Mouse (Mus musculus) heart, postnatal 0 days (tissue): Measurements from ENCODE around the gene Eif2s2. TPM values are rescaled to one million over a fixed set of nuclear protein-coding genes. Genes with fewer than 3 reads are reported as not detected.
"Not testable (repeated sequence)": the region's sequence is repeated elsewhere in the genome, so short reads cannot be mapped to it uniquely, and the experiment has no call there.

Source experiments
- ATAC-seq: fragments of 200-750 bp; cut with Nextera tagmentation; 2 replicates; pipeline ENCODE4 v1.8.0; 2017; ENCODE audit warnings: low read depth, moderate number of reproducible peaks, moderate library complexity; ENCODE audit not compliant: insufficient read depth
- DNase-seq: peaks from one replicate; pipeline ENCODE4 v3.0.0-alpha.2; 2016; ENCODE audit warnings: low spot score
- H3K27ac ChIP-seq: fragments of 300-500 bp; sonication (generic); 2 replicates; pipeline ENCODE4 v1.5.1; 2014; ENCODE audit warnings: low read depth, mild to moderate bottlenecking
- H3K27me3 ChIP-seq: fragments of 300-500 bp; sonication (generic); 2 replicates; pipeline ENCODE4 v1.6.1; 2014; ENCODE audit warnings: low read length, mixed read lengths; ENCODE audit not compliant: control insufficient read depth, insufficient read depth
- H3K36me3 ChIP-seq: fragments of 300-500 bp; sonication (generic); replicated peaks from 2 replicates; pipeline ENCODE4 v1.6.1; 2014; ENCODE audit warnings: low read length, mixed read lengths; ENCODE audit not compliant: control insufficient read depth, insufficient read depth
- H3K4me1 ChIP-seq: fragments of 300-500 bp; sonication (generic); 2 replicates; pipeline ENCODE4 v1.6.1; 2014; ENCODE audit warnings: antibody characterized with exemption; ENCODE audit not compliant: control insufficient read depth, insufficient read depth
- H3K4me2 ChIP-seq: fragments of 300-500 bp; sonication (generic); 2 replicates; pipeline ENCODE4 v1.6.1; 2014; ENCODE audit warnings: low read depth, mild to moderate bottlenecking, low read length, moderate library complexity
- H3K4me3 ChIP-seq: fragments of 300-500 bp; sonication (generic); 2 replicates; pipeline ENCODE4 v1.5.1; 2014; ENCODE audit warnings: low read depth, low read length
- H3K9ac ChIP-seq: fragments of 300-500 bp; sonication (generic); replicated peaks from 2 replicates; pipeline ENCODE4 v1.6.1; 2014; ENCODE audit warnings: low read depth, low read length, mixed read lengths
- H3K9me3 ChIP-seq: fragments of 300-500 bp; sonication (generic); replicated peaks from 2 replicates; pipeline ENCODE4 v1.6.1; 2016; ENCODE audit warnings: low read length; ENCODE audit not compliant: control insufficient read depth
- CTCF ChIP-seq: IDR thresholded peaks from 2 replicates; pipeline ENCODE4 v1.5.1; 2016; ENCODE audit warnings: antibody characterized with exemption, control low read depth, low read depth
- EP300 ChIP-seq: IDR thresholded peaks from 2 replicates; pipeline ENCODE4 v1.6.1; 2016; ENCODE audit warnings: antibody characterized with exemption, low read depth
- WGBS: fragments of 180-500 bp; shearing (Covaris S2); extraction: QIAGEN DNeasy Blood & Tissue Kit; methylation state at CpG from one replicate; pipeline ENCODE4 v1.1.7; 2014; 5-methylcytosine and 5-hydroxymethylcytosine counted together
- polyA plus RNA-seq: library from polyadenylated mRNA; unstranded; fragments of >200 nt; fragmentation: Nextera tagmentation; extraction: Ambion mirVana; gene quantifications from 2 replicates; pipeline ENCODE4 v1.2.1, GENCODE M21; 2015
- total RNA-seq: library from RNA; depleted of rRNA; stranded (reverse); fragments of >200 nt; gene quantifications from 2 replicates; pipeline ENCODE4 v1.2.3, GENCODE M21; 2014; ENCODE audit warnings: low replicate concordance

The Eif2s2 gene
- total and polyA plus RNA-seq, 2 experiments from 2014 or later, result 35.8 to 72.0 TPM

DNA sequence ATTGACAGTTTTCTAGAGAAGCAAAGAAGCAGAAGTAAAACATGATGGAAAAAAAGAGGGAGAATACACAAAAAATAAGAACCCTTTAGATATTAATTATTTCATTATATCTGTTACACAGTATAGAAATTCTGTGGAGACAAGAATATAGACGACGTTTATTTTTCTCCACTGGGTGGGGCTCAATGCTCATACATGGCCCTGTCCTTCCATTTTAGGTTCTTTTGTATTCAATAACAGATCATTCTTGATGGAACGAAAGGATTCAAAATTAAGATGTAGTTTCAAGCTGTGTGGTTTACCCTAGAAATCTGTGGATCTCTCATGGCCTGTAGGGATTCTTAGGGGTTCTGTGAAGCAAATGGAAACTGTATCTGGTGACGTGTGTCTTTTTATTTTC is 41.1 kb upstream of the Eif2s2 start:
- 62% methylated on average over 4 of the region's 4 CpGs for WGBS

GRCm38 (mm10) chr2:154928298-154928697 is 35.6 kb upstream of the Eif2s2 start:
- no peak for ATAC-seq
- no peak overlapping the region for H3K27ac ChIP-seq
- no peak for TF ChIP-seq CTCF
- TF ChIP-seq EP300, result no peak
- H3K27me3 ChIP-seq, result no peaks in the 10 kb centered on the region
- no peaks in the 10 kb centered on the region for H3K9me3 ChIP-seq
- no peak overlapping the region for H3K4me2 ChIP-seq
- no peak overlapping the region for H3K4me3 ChIP-seq
- no peaks in the 10 kb centered on the region for H3K36me3 ChIP-seq
- H3K9ac ChIP-seq, result no peak overlapping the region
- WGBS, result 56% methylated on average over 2 of the region's 2 CpGs
- no peak for DNase-seq
- H3K4me1 ChIP-seq, result no peaks in the 10 kb centered on the region

More for the DNA sequence above, 41.1 kb upstream of the Eif2s2 start:
- TF ChIP-seq EP300, result no peak
- no peak for TF ChIP-seq CTCF
- DNase-seq (no peak), ATAC-seq (no peak)
- H3K4me3 ChIP-seq, result no peak overlapping the region
- no peak overlapping the region for H3K4me2 ChIP-seq
- H3K9ac ChIP-seq, result no peak overlapping the region
- no peaks in the 10 kb centered on the region for H3K36me3 ChIP-seq
- H3K9me3 ChIP-seq, result no peaks in the 10 kb centered on the region
- no peaks in the 10 kb centered on the region for H3K4me1 ChIP-seq
- no peak overlapping the region for H3K27ac ChIP-seq
- no peaks in the 10 kb centered on the region for H3K27me3 ChIP-seq

DNA sequence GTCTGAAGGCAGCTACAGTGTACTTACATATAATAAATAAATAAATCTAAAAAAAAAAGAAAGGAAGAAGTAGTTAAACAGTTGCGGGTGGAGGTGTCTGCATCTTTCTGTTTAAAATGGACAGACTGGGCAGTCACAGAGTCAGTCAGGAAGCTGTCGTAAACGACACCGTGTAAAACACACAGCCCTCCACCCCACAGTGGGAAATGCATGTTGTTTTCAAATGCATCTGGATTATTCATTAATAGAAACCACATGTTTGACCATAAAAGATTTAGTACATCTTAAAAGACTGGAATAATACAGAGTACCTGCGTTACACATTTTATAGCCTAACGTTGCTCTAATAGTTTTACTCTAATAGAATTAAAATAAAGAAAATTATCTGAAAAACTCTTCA is 34.1 kb upstream of the Eif2s2 start:
- H3K36me3 ChIP-seq, result no peaks in the 10 kb centered on the region
- H3K9me3 ChIP-seq, result no peaks in the 10 kb centered on the region
- DNase-seq, result no peak
- no peak overlapping the region for H3K9ac ChIP-seq
- no peak overlapping the region for H3K4me3 ChIP-seq
- H3K27me3 ChIP-seq, result no peaks in the 10 kb centered on the region
- ATAC-seq, result no peak
- 78% methylated on average over 6 of the region's 6 CpGs for WGBS
- no peak overlapping the region for H3K27ac ChIP-seq
- H3K4me2 ChIP-seq, result no peak overlapping the region
- no peaks in the 10 kb centered on the region for H3K4me1 ChIP-seq
- TF ChIP-seq EP300 (no peak), CTCF (no peak)

- no peak for ATAC-seq
- Histone ChIP-seq H3K36me3 (no peaks in the 10 kb centered on the region), H3K27ac (no peak overlapping the region), H3K9ac (no peak overlapping the region), H3K4me1 (no peaks in the 10 kb centered on the region), H3K9me3 (no peaks in the 10 kb centered on the region), H3K4me2 (no peak overlapping the region), H3K27me3 (no peaks in the 10 kb centered on the region), H3K4me3 (no peak overlapping the region)
- no peak for DNase-seq
- TF ChIP-seq EP300 (no peak), CTCF (no peak)
- 69% methylated on average over 7 of the region's 7 CpGs for WGBS
Observed at GRCm38 (mm10) chr2:154925411-154926031, 32.8 kb upstream of the Eif2s2 start.

DNA sequence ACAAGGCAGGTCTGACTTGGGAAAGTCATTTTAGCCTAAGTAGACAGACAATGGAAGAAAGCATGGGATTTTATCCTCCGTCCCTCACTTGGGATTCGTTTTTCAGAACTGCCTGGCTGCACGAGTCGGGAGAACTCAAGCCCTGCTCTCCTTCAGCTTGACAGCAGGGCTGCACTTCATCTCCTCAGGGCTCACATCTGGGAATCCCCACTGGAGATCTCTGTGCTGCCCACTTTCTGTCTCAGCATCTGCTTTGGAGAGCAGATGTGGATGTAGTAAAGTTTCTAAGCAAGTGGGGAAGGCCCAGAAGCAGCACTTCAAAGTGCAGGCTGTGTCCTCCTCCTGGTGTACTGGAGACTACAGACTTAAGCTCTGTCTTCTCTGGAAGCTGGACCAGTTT is 29.4 kb upstream of the Eif2s2 start:
- not testable (repeated sequence) for H3K4me2 ChIP-seq, H3K4me3 ChIP-seq
- WGBS, result no CpG with 5 or more reads among the region's 4 CpGs

GRCm38 (mm10) chr2:154920896-154921295 is 28.2 kb upstream of the Eif2s2 start:
- H3K9ac ChIP-seq, result no peak overlapping the region
- H3K27ac ChIP-seq, result no peak overlapping the region
- no peak overlapping the region for H3K4me2 ChIP-seq
- DNase-seq (no peak), ATAC-seq (no peak)
- H3K36me3 ChIP-seq, result no peaks in the 10 kb centered on the region
- TF ChIP-seq EP300 (no peak), CTCF (no peak)
- no peak overlapping the region for H3K4me3 ChIP-seq
- no peaks in the 10 kb centered on the region for H3K27me3 ChIP-seq
- no peaks in the 10 kb centered on the region for H3K9me3 ChIP-seq
- WGBS, result 88% methylated on average over 7 of the region's 7 CpGs
- no peaks in the 10 kb centered on the region for H3K4me1 ChIP-seq

More for the DNA sequence above, 29.4 kb upstream of the Eif2s2 start:
- H3K9me3 ChIP-seq, H3K27me3 ChIP-seq, H3K36me3 ChIP-seq, H3K27ac ChIP-seq, H3K9ac ChIP-seq, H3K4me1 ChIP-seq, ATAC-seq, DNase-seq: not testable (repeated sequence)
